Mouse (Mus musculus) urinary bladder, adult 18-20 months (tissue): ENCODE data around the gene Atg2a.
"Not testable (repeated sequence)": the region's sequence is repeated elsewhere in the genome, so short reads cannot be mapped to it uniquely, and the experiment has no call there.

Experiments
- DNase-seq, 2 experiments: peaks; one replicate each; pipeline ENCODE4 v3.0.0; 2022; ENCODE audit warnings: low spot score in 2 of 2, mixed read lengths in 2 of 2

The Atg2a gene

GRCm38 (mm10) chr19:6276426-6277421, 35.3 kb downstream of the Atg2a start, which contains the start of gene Ehd1:
Gene Ehd1 (plus strand): TSS chr19:6276725.
- DNase-seq: peak; percentile 93 to 97

DNA sequence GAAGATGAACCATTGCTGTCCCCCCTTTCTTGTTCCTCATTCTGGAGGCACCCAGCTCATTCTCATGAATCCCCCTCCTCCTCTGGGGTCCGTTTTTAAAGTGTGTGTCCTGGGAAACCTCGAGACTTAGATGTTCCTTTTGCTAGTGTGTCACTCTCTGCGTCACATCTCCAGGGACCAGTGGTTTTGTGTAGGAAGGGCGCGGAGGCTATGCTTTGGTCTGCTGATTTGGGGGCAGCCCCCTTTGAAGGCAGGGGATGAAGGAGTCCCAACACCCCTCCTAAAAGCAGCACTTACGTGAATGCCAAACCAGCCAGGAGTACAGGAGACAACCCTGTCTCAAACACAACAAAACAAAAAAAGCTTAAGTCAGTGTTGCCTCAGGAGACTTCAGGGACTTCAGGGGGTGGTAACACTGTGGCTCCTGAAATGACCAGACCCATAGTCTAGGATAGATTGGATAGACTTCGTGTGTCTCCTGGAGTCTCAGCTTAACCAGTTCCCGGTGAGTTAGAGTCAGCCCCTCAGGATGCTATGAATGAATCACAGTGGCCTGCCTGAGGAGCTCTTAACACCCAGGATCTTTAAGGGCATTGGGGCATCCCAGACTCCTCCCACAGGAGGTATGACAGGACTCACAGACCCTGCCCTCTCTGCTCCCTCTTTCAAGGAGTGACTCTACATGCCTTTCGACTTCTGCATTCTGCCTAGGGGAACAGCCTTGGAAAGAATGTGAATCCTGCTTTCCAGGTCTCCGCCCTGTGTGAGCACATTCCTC, 36.4 kb downstream of the Atg2a start:
- DNase-seq: peak; percentile 47 to 83

DNA sequence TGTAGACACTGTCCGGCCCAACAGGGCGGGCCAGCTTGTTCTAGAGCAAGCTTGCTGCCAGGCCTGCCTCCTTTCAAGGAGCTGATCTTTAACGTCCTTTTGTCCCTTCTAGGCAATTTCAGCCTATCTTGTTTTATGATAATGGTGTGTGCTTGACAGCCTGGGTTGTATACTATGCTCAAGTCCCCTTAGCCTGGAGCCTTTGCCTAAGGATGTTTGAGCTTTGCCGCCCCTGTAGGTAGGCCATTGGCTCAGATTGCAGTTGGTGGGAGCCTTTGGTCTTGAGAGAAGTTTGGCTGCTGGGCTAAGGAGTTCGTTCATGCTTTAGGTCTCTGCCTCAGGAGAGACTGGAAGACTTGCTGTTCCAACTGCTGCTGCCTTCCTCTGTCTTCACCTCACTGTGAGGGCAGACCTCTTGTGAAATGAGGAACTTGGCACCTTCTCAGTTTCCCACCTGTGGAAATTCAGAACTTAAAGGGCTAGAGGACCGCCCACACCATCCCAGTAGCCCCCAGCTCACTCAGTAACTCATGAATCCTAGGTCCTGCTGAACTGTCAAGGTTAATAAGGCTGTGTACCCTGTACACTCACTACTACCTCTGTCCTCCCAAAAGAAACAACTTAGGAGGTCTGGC, 37.1 kb downstream of the Atg2a start:
- DNase-seq: no peak

- DNase-seq: no peak
Measured at GRCm38 (mm10) chr19:6279481-6280144, 38.1 kb downstream of the Atg2a start.

- no peak for DNase-seq
Measured at GRCm38 (mm10) chr19:6280554-6280953, 39.1 kb downstream of the Atg2a start.

GRCm38 (mm10) chr19:6281122-6282020, 39.9 kb downstream of the Atg2a start:
- no peak for DNase-seq

DNA sequence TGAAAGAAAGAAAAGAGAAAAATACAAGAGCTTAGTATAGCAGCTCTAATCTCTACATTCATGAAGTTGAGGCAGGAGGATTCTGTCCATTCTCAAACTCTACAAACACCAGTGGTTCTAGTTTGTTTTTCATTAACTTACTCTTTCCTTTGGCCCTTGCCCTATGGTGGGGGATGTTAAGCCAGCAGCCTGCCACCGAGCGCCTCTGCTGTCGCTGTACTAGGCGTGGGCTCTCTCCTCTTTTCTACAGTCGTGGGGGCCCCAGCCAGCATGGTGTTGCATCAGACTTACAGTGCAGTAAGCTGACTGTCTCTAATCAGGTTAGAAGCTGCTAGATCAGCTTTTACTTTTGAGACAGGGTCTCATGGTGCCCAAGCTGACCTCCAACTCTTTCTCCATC, 41.5 kb downstream of the Atg2a start:
- no peak for DNase-seq

DNA sequence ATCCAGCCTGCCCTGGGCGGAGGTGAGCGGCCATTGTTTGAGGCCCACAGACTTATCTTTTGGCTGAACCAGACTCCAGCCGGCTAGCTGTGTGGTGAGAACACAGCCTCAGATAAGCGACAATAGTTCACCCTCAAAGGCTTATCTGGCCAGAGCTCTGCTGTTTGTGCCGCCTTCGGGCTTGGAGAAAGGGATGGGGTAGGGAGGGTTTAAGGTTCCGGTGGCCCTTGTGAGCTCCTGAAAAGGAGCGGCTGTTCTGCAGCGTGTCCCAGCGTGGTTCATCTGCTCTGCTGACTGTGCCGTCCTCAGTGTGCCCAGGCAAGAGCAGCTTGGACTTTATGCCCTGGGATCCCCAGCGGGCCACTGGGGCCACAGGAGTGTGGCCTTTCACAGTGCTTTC, 43.0 kb downstream of the Atg2a start:
- no peak for DNase-seq

- no peak for DNase-seq
Measured at GRCm38 (mm10) chr19:6285226-6285625, 43.8 kb downstream of the Atg2a start.

DNA sequence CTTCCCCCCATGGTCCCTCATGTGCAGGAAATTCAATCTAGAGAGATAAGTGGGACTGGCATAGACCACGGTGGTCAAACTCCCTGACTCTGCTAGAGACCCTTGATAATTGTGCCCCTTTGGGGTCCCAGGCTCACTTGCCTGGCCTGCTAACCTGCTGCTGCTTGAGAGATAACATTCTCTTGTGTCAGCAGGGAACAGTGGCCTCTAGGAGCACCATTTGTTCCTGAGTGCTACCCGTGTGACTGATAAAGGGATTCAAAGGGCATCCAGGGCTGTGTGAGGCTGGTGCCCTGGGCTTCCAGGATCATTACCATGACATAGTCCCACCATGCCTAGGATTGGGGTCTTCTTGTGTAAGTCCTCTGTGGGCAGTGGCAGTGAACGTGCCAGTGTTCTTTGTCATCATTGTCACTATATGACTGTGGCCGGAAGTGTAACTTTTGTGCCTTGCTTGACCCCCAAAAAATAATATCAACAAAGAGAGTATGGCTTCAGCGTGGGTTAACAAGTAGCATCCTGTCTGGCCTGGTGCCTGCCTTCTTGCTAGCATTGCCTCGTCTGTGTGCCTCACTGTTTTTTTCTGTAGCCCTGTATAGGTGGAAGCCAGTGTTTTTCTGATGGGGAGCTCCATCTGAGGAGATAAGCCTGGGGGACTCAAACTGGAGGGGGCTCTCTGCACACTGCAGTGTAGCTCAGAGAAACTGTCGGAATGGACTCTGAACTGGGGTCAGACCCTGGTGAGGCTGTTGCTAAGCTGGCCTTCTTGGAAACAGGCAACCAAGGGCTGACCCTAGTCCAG, 44.4 kb downstream of the Atg2a start:
- no peak for DNase-seq

DNA sequence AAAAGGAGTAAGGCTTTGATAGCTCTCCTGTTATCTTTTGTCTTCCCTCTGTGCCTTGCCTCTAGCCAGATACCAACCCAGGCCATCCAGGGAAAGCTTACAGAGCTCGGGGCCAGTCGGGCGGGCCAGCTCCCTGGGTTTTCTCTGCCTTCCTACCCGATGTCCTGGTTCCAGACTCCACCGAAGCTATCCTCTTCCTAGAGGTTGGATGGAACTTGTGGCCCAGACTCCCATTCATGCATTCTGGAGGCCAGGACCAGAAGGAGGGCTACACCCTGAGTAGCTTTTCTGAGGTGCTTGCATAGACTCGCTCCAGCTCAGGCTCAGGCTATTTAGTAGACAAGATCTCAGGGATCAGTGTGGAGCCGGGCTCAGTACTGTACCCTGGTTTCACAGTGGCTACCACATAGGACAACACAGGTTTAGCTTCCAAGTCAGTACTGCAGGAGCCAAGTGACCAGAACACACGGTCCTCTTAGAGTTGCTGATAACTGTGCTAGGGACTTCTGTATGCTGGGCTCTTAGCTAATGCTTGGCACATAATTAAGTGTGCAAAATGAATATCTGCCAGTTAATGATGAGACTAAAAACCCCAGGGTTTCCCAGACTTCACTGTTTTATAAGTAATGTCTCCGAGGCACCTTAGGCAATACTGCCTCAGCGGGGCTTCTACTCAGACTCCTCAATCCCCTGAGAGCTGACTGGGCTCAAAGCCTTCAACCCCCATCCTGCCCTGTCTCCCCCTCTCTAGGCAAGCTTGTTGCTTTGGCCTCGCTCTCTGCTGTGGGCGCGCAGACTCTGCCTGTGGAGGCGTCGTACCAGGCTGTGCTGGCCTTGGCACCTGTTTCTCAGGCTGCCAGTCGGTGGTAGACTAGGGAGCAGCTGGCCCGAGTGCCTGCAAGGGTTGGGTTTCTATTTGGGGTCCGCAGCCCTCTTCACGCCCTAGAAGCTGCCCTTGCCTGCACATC, 45.2 kb downstream of the Atg2a start:
- DNase-seq: no peak

DNA sequence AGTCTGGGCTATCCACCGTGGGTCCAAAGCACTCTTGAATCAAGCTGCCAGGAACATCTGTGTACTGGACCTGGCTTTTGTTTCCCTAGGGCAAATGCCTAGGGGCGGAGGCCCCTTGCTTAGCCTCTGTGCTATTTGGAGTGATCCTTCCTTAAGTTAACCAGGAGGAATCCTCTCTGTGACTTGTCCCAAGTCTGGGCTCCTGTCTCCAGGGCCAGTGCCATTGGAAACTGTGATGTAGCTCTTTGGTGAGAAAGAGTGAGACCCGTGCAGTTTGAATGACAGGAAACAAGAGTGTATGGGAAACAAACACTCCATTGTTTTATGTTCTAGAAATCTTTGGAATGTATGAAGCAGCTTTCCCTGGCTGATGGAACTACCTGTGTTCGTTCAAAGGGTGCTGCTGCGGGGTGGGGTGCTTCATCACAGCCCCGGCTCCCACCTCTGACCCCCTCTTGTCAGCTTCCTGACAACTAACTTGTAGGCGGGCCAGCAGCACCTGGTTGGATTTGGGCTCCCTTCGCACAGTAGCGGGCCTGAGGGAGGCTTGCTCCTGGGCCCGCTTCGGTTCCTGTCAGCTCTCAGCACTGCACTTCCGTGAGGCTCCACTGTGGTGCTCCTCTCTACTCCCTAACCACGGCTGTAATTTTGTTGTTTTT, 46.9 kb downstream of the Atg2a start:
- DNase-seq: no peak

DNA sequence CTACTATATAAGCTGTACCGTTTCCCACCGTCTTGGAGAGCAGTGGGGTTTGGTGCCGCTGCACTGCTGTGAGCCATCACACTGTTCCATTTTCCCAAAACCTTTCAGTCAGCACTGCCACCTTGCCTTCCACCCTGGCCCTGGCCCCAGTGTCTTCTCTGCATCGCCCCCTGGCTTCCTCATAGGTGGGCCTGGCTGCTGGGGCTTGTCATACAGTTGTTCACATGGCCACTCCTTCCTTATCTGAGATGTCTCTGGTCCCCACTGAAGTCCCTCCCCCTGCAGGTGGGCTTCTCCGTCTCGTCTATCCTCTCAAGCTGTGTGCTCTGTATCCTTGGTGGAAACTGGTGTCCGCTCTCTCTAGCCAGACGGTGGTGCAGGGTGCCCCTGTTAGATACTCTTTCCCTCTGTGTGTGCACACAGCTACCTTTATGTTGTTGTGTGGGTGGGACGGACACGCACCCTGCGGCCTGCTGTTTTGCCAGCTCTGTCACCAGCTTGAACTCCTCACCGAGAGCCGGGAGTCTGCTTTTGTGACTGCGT, 48.3 kb downstream of the Atg2a start:
- no peak for DNase-seq

- not testable (repeated sequence) for DNase-seq
Measured at GRCm38 (mm10) chr19:6290720-6291116, 49.2 kb downstream of the Atg2a start.

DNA sequence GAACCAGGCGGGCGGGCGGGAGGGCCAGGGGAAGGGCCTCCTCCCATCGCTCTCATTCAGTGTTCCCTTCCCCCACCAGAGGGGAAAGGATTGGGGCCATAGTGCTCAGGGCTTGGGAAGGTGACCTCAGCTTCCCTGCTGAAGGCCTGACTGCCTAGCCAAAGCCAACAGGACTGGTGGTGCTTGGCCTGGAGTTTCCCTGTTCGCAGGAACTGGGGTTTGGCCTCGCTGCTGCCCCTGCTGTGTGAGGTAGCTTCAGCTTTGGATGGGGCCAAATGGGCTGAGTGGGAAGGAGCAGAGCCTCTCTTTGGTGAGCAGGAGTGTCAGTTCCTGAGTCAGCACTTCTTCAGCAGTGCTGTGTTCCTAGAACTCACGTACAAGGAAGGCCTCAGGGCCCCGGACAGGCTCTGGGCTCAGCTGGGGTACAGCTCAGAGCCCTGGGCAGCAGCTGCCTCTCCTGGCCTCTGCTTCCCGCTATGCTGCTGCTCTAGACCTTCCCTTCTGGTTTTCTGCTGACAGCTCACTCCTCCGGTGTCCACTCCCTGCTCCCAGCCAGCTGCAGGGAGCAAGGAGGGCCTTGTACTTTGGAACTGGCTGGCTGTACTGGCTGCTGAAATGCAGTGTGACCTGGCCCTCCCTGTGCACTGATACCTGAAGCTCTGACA, 49.8 kb downstream of the Atg2a start:
- no peak for DNase-seq

DNA sequence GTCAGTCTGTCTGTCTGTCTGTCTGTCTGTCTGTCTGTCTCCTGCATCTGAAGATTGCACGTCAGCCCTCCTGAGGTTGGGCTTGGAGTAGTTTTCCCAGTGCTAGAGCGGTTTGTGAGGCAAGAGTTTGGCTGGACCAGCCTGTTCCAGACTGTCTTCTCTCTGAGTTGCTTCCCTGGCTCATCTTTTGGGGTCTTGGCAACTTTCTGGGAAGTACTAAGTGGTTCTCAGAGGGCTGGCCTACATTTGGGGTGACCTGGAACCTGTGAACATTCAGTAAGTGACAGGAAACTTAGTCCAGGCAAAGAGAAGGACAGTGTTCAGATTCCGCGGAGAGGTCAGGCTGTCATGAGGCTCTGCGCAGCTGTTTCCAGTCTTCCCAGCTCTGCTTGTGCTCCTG, 50.8 kb downstream of the Atg2a start:
- DNase-seq: no peak

DNA sequence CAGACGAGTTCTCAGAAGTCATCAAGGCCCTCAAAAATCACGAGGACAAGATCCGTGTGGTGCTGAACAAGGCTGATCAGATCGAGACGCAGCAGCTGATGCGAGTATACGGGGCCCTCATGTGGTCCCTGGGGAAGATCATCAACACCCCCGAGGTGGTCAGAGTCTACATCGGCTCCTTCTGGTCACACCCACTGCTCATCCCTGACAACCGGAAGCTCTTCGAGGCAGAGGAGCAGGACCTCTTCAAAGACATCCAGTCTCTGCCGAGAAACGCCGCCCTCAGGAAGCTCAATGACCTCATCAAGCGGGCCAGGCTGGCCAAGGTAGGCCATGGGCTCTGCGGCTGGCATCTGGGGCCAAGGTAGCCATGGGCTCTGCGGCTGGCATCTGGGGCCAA, 52.8 kb downstream of the Atg2a start:
- no peak for DNase-seq
